Mouse (Mus musculus) heart, adult 11 months (tissue): ENCODE results near the gene Dhx37.
A peak's percentile ranks its signal among the peaks of the same experiment; 100 is the strongest.

Source experiments
- DNase-seq: peaks from one replicate; pipeline ENCODE4 v3.0.0; 2022

Dhx37 gene

GRCm38 (mm10) chr5:125388358-125389092 lies 45.4 kb downstream of the Dhx37 start:
- DNase-seq, result no peak

GRCm38 (mm10) chr5:125387295-125387694 lies 46.6 kb downstream of the Dhx37 start:
- peak; percentile 93 for DNase-seq

- no peak for DNase-seq
Measured at GRCm38 (mm10) chr5:125385215-125385940, 48.5 kb downstream of the Dhx37 start.

- peak; percentile 78 for DNase-seq
Measured at GRCm38 (mm10) chr5:125384512-125385214, 49.3 kb downstream of the Dhx37 start.

GRCm38 (mm10) chr5:125383637-125384420 lies 50.1 kb downstream of the Dhx37 start:
- DNase-seq, result no peak

- peak; percentile 96 for DNase-seq
Measured at GRCm38 (mm10) chr5:125382673-125383558, 51.0 kb downstream of the Dhx37 start.

- DNase-seq, result peak; percentile 89
Measured at GRCm38 (mm10) chr5:125381954-125382672, 51.8 kb downstream of the Dhx37 start.

- DNase-seq, result peak; percentile 68
Measured at GRCm38 (mm10) chr5:125378919-125379318, 55.0 kb downstream of the Dhx37 start.

GRCm38 (mm10) chr5:125377214-125377613 lies 56.7 kb downstream of the Dhx37 start:
- no peak for DNase-seq

GRCm38 (mm10) chr5:125375871-125376270 lies 58.0 kb downstream of the Dhx37 start:
- DNase-seq, result no peak

GRCm38 (mm10) chr5:125372027-125372426 lies 61.9 kb downstream of the Dhx37 start:
- DNase-seq, result no peak

- no peak for DNase-seq
Measured at GRCm38 (mm10) chr5:125370950-125371693, 62.8 kb downstream of the Dhx37 start.

- peak; percentile 89 for DNase-seq
Measured at GRCm38 (mm10) chr5:125368568-125368967, 65.4 kb downstream of the Dhx37 start.

GRCm38 (mm10) chr5:125368156-125368555 lies 65.8 kb downstream of the Dhx37 start:
- no peak for DNase-seq

- DNase-seq, result no peak
Measured at GRCm38 (mm10) chr5:125364851-125365429, 69.0 kb downstream of the Dhx37 start.

- peak; percentile 95 for DNase-seq
Measured at GRCm38 (mm10) chr5:125363894-125364293, 70.0 kb downstream of the Dhx37 start.
